Mouse (Mus musculus) inflammation-experienced regulatory T-cells (primary cell): Measurements from ENCODE around the gene Psme1. TPM values are rescaled to one million over a fixed set of nuclear protein-coding genes. Genes with fewer than 3 reads are reported as not detected.

Experiments used
- polyA plus RNA-seq, 2 experiments: library from polyadenylated mRNA; unstranded; fragments of 100-300 nt; shearing (Covaris generic); gene quantifications; one replicate each; pipeline ENCODE4 v1.2.1; 2017

The Psme1 gene
- polyA plus RNA-seq = 1,000 to 10,000 TPM; 1,004 to 1,125 TPM

DNA sequence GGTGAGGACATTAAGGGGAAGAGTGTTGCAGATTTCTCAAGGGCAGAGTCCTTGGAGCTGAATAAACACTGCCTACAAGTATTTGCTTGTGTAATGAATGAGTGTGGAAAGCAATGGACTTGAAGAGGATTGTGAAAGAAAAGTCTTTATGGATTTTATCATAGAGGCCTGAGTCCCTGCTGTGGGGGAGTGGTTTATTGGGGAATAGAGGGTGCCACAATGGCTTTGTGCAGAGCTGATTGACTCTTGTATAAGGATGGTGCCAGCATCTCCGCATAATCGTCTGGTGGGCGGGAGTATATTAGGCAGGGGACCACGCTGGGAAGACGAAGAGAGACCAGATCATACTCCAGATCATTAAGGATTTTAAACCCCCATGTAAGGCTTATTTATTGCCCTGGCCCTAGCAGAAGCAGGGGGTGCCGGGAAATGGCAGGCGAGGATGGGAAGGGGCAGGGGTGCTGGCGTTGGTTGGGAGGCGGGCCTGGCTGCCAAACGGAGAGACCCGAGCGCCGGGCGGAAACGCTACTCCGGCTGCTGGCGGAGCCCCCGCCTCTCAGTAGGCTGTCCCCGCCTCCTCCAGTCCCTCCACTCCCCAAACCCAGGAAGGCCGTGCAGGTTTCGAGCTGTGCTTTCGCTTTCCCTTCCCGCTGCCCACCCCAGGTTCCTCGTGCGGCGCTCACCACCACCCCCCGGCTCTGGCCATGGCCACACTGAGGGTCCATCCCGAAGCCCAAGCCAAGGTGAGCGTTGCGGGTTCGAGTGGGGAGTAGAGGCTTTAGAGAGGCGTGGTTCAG is at the start of gene Psme1:
Gene Psme1, plus strand, starts transcription at position 253 of the 797 bp plus-strand sequence.

DNA sequence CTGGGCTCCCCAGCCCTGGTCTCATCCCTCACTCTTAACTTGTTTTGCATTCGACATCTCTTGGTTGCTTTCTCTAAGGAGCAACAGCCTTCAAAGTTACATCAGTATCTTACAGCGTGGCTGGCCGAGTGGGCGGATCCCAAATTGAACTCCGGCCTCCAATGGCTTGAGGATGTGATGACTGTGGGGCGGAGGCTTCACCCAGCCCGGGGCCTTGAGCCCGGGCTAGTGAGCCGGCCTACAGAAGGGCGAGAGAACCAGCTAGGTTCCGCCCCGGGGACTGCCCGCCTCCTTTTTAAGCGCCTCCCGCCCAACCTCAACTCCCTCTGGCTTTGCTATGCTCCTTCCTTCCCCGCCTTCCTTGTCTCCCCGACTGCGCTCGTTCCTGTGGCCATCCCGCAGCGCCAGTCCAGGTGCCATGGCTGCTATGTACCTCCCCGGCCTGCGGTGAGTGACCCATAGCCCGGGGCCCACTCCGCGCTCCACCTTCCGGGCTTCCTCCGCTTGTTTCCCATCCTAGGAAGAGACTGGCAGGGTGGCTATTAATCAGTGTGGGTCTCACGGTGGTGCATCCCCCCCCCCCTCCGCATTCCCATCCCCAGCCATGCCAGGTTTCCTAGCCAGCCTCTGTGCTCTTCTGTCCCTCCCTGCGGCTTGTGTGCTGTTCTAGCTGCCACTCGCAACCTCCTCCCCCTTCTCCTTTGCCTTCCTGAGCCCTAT is 37.7 kb upstream of the Psme1 start, which contains the start of gene Pck2:
Gene Pck2, plus strand, starts transcription at position 200 of the 720 bp plus-strand sequence.

DNA sequence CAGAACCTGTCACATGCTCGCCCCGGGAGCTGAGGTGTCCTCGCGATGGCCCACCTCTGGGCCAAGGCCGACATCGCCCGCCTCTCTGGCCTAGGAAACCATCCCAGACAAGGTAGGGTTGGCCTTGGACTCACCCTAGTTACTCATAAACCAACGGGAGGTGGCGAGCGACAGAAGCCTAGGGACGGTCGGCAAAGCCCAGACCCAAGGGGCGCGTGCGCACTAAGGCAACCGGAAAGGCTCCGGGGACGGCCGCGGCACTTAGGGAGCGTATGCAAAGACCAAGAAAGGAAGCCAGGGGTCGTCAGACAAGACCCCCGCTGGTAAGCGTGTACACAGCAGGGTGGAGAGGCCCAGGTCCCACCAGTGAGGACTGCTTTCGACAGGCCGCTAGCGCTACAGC is 18.1 kb upstream of the Psme1 start, which contains the start of gene Dcaf11:
Gene Dcaf11, plus strand, starts transcription at position 208 of the 403 bp plus-strand sequence.

GRCm38 (mm10) chr14:55560202-55561073 is 17.5 kb upstream of the Psme1 start, which contains the start of gene A730061H03Rik:
TSS of gene A730061H03Rik (minus strand) at chr14:55560406.

DNA sequence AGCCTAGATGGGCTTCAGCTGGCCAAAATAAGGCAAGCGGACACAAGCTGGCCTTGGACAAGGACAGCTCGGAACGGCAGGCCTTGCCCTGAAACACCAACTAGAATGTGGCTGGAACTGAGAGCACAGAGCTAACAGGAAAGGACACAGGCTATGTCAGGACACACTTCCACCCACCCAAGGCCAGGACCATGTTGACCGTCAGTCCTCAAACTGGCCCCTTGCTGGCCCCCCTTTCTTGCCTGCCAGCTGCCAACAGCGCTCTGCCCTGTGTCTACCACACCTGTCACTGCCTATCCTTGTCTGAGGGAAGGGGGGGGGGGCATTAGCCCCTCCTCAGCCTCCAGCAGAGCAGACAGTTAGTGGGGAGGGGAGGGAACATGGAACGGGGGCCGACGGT is 2.6 kb upstream of the Psme1 start, which contains the start of gene Fitm1:
Gene Fitm1, plus strand, starts transcription at position 316 of the 400 bp plus-strand sequence.

GRCm38 (mm10) chr14:55584702-55585565 is 7.0 kb downstream of the Psme1 start, which contains the start of gene Emc9:
TSS of gene Emc9 (minus strand) at chr14:55585302.

GRCm38 (mm10) chr14:55590748-55591330 is 12.9 kb downstream of the Psme1 start, which contains the start of gene Psme2:
TSS of gene Psme2 (minus strand) at chr14:55591113.

GRCm38 (mm10) chr14:55591331-55591891 is 13.5 kb downstream of the Psme1 start, which contains the start of gene Rnf31:
TSS of gene Rnf31 (plus strand) at chr14:55591708.

DNA sequence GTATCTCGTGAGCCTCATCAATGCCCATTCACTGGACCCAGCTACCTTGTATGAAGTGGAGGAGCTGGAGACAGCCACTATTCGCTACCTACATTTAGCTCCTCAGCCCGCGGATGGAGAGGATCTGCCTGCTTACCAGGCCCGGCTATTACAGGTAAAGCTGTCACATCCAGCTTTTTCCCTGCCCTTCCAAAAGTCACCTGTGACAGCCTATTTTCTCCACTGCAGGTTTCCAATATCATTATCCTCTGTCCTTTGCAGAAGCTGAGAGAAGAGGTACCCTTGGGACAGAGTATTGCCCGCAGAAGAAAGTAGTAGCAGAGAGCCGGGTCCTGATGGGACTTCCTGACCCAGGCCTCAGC is 25.3 kb downstream of the Psme1 start, which contains the start of gene Irf9:
Gene Irf9, plus strand, starts transcription at position 301 of the 362 bp plus-strand sequence.

GRCm38 (mm10) chr14:55617822-55618221 is 39.9 kb downstream of the Psme1 start, which contains the start of gene Rec8:
TSS of gene Rec8 (plus strand) at chr14:55618037.

Other genes starting within 250 kb of the Psme1 start
- 10 to 100 TPM; 35.9 to 39.8 TPM for gene Dhrs4, start 99.4 kb upstream of the Psme1 start, polyA plus RNA-seq
- 1 to 10 TPM in 1 of 2 experiments, under 1 TPM in 1; 0.57 to 3.5 TPM for gene Carmil3, start 87.5 kb upstream of the Psme1 start, polyA plus RNA-seq
- 1 to 10 TPM in 1 of 2 experiments, under 1 TPM in 1; 0.18 to 1.1 TPM for gene Cpne6, start 67.7 kb upstream of the Psme1 start, polyA plus RNA-seq
- 1 to 10 TPM in 1 of 2 experiments, under 1 TPM in 1; 0.36 to 1.6 TPM for gene Nrl, start 53.1 kb upstream of the Psme1 start, polyA plus RNA-seq
- gene Pck2, start 37.9 kb upstream of the Psme1 start, polyA plus RNA-seq = 10 to 100 TPM; 21.5 to 51.6 TPM
- gene Dcaf11, start 18.1 kb upstream of the Psme1 start, polyA plus RNA-seq = 100 to 1,000 TPM; 141 to 145 TPM
- gene A730061H03Rik, start 17.7 kb upstream of the Psme1 start, polyA plus RNA-seq = 1 to 10 TPM; 4.4 to 6.9 TPM
- not detected for gene Fitm1, start 2.5 kb upstream of the Psme1 start, polyA plus RNA-seq
- 10 to 100 TPM; 32.7 to 34.1 TPM for gene Emc9, start 7.2 kb downstream of the Psme1 start, polyA plus RNA-seq
- 100 to 1,000 TPM; 686 to 830 TPM for gene Psme2, start 13.0 kb downstream of the Psme1 start, polyA plus RNA-seq
- 10 to 100 TPM; 61.0 to 75.2 TPM for gene Rnf31, start 13.6 kb downstream of the Psme1 start, polyA plus RNA-seq
- 100 to 1,000 TPM; 149 to 175 TPM for gene Irf9, start 25.4 kb downstream of the Psme1 start, polyA plus RNA-seq
- gene Rec8, start 39.9 kb downstream of the Psme1 start, polyA plus RNA-seq = 10 to 100 TPM in 1 of 2 experiments, 1 to 10 TPM in 1; 2.7 to 16.9 TPM
- gene Ipo4, start 57.8 kb downstream of the Psme1 start, polyA plus RNA-seq = 10 to 100 TPM; 50.2 to 65.2 TPM
- gene Gm49378, start 59.8 kb downstream of the Psme1 start, polyA plus RNA-seq = 1 to 10 TPM; 1.4 to 3.0 TPM
- gene Tm9sf1, start 65.7 kb downstream of the Psme1 start, polyA plus RNA-seq = 10 to 100 TPM; 73.1 to 82.7 TPM
- gene Tssk4, start 72.1 kb downstream of the Psme1 start, polyA plus RNA-seq = 1 to 10 TPM; 1.4 to 2.1 TPM
- gene Mdp1, start 82.4 kb downstream of the Psme1 start, polyA plus RNA-seq = 100 to 1,000 TPM in 1 of 2 experiments, 10 to 100 TPM in 1; 97.3 to 101 TPM
- 10 to 100 TPM; 41.6 to 61.3 TPM for gene Gmpr2, start 93.8 kb downstream of the Psme1 start, polyA plus RNA-seq
- gene Nedd8, start 94.0 kb downstream of the Psme1 start, polyA plus RNA-seq = 100 to 1,000 TPM; 358 to 380 TPM
- 10 to 100 TPM; 57.8 to 66.2 TPM for gene Tinf2, start 103.7 kb downstream of the Psme1 start, polyA plus RNA-seq
- under 1 TPM; 0.14 to 0.76 TPM for gene Tgm1, start 135.8 kb downstream of the Psme1 start, polyA plus RNA-seq
- 10 to 100 TPM; 54.5 to 89.6 TPM for gene Rabggta, start 144.1 kb downstream of the Psme1 start, polyA plus RNA-seq
- 10 to 100 TPM; 21.9 to 45.9 TPM for gene Dhrs1, start 167.6 kb downstream of the Psme1 start, polyA plus RNA-seq
- 10 to 100 TPM; 45.0 to 53.1 TPM for gene Nop9, start 167.6 kb downstream of the Psme1 start, polyA plus RNA-seq
- gene Cideb, start 180.3 kb downstream of the Psme1 start, polyA plus RNA-seq = not detected
- gene Ltb4r2, start 183.3 kb downstream of the Psme1 start, polyA plus RNA-seq = 1 to 10 TPM in 1 of 2 experiments, under 1 TPM in 1; 0.35 to 1.1 TPM
- 10 to 100 TPM in 1 of 2 experiments, 1 to 10 TPM in 1; 1.2 to 10.9 TPM for gene Ltb4r1, start 187.8 kb downstream of the Psme1 start, polyA plus RNA-seq
- under 1 TPM; 0.04 to 0.45 TPM for gene Adcy4, start 206.0 kb downstream of the Psme1 start, polyA plus RNA-seq
- gene Ripk3, start 210.7 kb downstream of the Psme1 start, polyA plus RNA-seq = 10 to 100 TPM; 62.4 to 75.6 TPM
- gene Nfatc4, start 245.0 kb downstream of the Psme1 start, polyA plus RNA-seq = 1 to 10 TPM in 1 of 2 experiments, not detected in 1; 1.6 TPM